Mouse (Mus musculus) C2C12 (cell line): ENCODE measurements at regions not wholly inside any gene's neighbourhood (a gene's known extent, or its start where the extent isn't known, plus 50 kb on each side); places are given as distances from the start of the nearest gene placed in this dataset.

Source experiments
- CTCF ChIP-seq: IDR thresholded peaks from one replicate; pipeline ENCODE4 v1.5.1; 2011; ENCODE audit not compliant: control insufficient read depth, insufficient read depth, insufficient read length
- MAX ChIP-seq: IDR thresholded peaks from one replicate; pipeline ENCODE4 v1.6.1; 2011; ENCODE audit warnings: mild to moderate bottlenecking, control low read depth
- MYOG ChIP-seq: IDR thresholded peaks from one replicate; pipeline ENCODE4 v1.6.1; 2011; ENCODE audit not compliant: control insufficient read depth, insufficient read length; ENCODE audit errors: extremely low read depth
- USF1 ChIP-seq: IDR thresholded peaks from one replicate; pipeline ENCODE4 v1.6.1; 2011; ENCODE audit warnings: low read depth, mild to moderate bottlenecking, control low read depth, moderate library complexity

- TF ChIP-seq CTCF (no peak), MAX (no peak), USF1 (no peak), MYOG (no peak)
Measured at GRCm38 (mm10) chr2:107228287-107228686, 62.2 kb upstream of the Kcna4 start.
